Mouse (Mus musculus): Measurements from ENCODE around the gene Mob3b.

- TF ChIP-seq CTCF (IDR thresholded peaks at IDR 0.05; ENCODE audit: low read depth, low read length) (no peak), GATA1 (IDR thresholded peaks at IDR 0.05; ENCODE audit: borderline replicate concordance, low read length) (no peak), TAL1 (conservative IDR thresholded peaks at IDR 0.05; ENCODE audit: low read depth, low read length) (no peak), POLR2AphosphoS5 (IDR thresholded peaks at IDR 0.05; ENCODE audit: insufficient replicate concordance, low read depth, low read length) (no peak)
Observed at GRCm38 (mm10) chr4:34908127-34908526, 249.2 kb downstream of the Mob3b start.

Measured in G1E (cell line).